Mouse (Mus musculus) v-Abl transformed pro-B cells (cell line): ENCODE data around the gene Lrp4.

Experiments used
- in situ Hi-C, 2 experiments: fragments of 400-800 bp; cut with MboI; formaldehyde crosslinking; loops; one replicate each; pipeline ENCODE4 v1.15.1; 2025; ENCODE audit not compliant: unreplicated experiment in 2 of 2

The Lrp4 gene

DNA sequence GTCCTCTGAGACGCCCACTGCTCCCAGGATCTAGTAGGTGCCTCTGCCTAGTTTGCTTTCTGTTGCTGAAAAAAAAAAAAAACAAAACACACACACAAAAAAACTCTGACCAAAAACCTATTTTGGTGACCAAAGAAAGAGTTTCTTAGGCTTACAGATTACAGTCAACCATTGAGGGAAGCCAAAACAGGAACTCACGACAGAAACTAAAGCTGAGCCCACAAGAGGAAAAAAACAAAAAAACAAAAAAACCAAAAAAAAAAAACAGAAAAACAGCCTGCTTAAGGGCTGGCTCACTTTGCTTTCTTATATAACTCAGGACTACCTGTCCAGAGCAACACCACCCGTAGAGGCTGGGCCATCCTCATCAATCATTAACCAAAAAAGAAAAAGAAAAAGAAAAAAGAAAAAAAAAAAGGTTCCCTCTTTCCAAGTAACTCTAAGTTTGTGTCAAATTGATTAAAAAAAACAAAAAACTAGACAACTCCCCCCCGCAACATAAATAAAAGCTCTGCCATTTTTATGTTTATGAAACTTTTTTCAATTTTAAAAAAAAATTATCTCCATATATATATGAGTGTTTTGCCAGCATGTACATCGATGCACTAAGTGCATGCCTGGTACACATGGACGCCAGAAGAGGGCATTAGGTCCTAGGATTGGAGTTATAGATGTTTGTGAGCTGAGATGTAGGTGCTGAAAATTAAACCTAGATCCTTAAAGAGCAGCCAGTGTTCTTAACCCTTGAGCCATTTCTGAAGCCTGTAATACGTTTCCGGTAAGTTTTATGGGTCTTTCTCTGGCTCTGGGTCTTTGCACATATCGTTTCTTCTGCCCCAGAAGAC lies 3.9 kb upstream of the Lrp4 start:
- in situ Hi-C loops, result no loop called here

DNA sequence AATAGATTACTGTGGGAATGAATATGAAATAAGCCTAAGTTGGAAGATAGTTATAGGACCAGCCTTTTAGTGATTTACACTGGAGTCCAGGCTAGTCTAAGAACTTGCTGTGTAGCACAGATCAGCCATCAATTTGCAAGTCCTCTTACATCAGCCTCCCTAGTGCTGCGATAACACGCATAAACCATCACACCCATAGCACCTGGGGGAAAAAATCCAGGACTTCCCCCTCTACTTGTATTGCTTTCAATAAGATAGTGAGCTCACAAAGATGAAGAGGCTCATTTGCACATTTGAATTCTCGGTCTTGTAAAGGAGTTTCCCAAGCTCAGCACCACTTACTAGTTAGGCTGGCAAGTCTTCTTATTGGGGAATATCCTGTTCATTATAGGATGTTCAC lies 2.9 kb upstream of the Lrp4 start:
- in situ Hi-C loops, result no loop called here

DNA sequence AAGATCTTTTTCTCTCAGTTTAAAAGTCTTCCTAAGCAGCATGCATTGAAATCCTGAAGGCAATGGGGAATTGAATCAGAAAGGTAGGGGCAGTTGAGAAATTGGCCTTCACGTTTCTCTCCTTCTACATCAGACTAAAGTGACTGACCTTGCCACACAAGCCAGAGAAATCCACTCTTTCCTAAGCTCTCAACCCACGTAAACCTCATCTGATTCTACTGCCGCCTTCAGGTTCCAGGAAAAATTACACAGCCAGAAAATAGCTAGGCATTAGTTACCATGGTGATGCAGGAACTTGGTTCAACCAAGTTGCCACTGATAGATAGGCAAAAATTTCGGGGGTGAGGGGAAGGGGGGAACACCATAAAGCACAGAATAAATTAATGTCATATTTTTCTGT lies 1.5 kb upstream of the Lrp4 start:
- in situ Hi-C loops, result no loop called here

DNA sequence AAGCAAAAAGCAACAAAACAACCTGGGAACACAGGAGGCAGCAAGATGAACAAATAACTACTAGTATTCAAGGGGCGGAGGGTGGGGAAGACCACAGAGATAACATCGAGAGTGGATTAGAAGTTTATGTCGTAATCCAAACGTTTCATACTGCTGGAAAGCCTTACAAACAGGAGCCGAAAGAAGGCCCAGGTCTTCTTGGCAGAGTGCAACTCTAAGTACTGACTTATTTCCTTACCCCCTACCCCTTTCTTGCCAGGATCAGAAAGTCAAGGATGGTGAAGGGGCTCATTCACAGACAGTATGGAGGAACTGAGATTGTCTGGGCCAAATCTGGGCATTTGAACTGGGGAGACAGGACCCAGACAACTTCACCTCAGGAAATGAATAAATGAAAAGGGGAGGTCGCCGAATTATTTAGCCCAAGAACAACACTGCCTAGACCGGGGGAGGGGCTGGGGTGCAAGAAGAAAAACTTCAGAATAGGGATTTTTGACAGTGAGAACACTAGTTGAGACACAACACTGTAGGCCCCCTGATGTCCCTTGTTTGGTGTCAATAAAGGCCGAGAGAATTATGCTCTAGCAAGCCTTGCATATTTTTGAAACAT lies 715 bp upstream of the Lrp4 start:
- in situ Hi-C loops, result no loop called here

- in situ Hi-C loops, result no loop called here
Observed at GRCm38 (mm10) chr2:91457656-91458251, 443 bp downstream of the Lrp4 start.

DNA sequence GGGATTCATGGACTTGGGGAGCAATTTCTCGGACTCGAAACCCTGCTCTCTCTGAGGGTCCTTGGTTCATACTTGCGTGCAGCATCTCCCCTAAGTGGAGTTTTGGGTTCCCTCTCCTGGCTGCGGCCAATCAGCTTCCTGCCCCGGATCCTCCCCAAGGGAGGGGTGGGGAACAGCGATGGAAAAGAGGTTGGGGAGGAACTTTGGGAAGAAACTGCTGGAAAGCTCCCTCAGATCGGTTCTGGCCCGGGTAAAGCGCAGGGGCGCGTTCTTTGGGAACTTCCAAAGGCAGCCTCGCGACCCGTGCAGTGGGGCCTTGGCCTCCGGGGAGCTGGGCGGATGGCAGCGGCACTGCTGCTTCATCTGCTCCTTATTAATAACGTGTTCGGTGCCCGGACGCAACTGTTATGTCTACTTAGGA lies 951 bp downstream of the Lrp4 start:
- in situ Hi-C loops, result no loop called here

- in situ Hi-C loops, result no loop called here
Observed at GRCm38 (mm10) chr2:91458673-91459391, 1.5 kb downstream of the Lrp4 start.

- in situ Hi-C loops, result no loop called here
Observed at GRCm38 (mm10) chr2:91460076-91460475, 2.8 kb downstream of the Lrp4 start.

DNA sequence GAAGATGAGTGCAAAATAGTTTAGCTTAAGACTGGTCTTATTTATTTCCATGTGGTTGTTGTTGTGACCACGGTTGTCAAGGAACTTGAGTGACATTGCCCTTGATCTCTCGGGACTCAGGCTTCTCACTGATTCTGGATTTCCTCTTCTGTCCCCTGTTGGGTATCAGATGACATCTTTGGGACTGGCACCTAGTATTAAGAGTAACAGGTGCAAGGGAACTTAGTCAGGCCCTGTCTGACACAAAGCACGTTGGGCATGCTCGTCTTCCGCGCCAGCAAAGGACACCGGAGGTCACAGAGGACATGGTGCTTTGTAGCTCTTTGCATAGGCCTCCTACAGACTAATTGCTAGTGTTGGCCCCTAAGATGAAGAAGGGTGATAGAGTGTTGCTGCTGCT lies 3.5 kb downstream of the Lrp4 start:
- in situ Hi-C loops, result no loop called here

GRCm38 (mm10) chr2:91461341-91461740 lies 4.0 kb downstream of the Lrp4 start:
- in situ Hi-C loops, result no loop called here

GRCm38 (mm10) chr2:91462196-91462595 lies 4.9 kb downstream of the Lrp4 start:
- in situ Hi-C loops, result no loop called here

DNA sequence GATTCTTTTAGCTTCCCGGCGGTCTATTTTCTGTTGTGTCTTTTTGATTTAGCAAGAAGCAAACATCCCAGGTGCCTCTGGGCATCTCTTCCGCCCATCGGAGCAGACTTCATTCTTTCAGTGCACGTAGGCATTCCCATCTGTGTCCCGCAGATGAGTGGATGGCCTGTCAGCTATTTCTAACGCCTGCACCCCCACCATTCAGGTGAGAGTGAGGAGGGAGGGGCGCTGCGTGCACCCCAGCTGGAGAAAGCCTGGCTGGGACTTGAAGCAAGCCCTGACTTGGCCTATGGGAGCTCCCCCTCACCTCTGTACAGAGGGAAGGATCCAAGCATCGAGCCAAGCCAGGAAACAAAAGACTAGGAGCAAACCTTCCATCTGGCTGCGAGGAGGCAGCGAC lies 5.4 kb downstream of the Lrp4 start:
- in situ Hi-C loops, result no loop called here

DNA sequence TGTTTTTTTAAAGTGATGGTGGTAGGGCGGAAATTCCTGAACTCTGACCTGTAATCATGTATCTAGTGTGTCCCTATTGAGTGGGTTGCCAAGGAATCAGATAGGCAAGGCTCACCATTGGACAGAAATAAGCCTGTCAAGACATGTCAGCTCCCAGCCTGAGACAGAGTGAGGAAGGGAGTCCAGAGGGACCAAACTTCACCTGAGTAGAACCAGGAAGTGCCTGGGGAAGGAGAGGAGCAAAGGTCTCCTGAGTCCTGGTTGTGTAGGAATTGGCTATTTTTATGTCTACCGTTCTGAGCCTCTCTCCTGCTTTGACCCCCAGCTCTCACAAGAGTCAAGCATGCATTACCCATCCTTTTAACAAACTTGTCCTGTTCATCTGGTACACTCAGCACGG lies 8.6 kb downstream of the Lrp4 start:
- in situ Hi-C loops, result no loop called here

DNA sequence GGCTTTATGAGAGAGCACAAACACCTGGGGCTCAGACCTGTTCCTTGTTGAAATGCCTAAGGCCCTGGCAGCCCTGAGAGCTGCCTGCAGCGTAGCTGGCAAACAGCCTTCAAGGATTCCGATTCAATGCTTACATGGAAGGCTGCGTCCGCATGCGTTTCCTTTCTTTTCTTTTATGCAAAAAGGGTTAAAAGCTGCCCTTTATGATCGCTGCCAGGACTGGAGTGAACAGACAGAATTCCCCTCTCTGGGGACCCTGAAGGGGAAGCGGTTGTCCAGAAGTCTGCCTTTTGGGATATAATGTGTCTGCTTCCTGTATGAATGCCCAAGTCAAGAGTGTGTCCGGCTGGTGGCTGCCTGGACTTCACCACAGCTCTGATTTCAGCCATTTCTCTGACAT lies 10.3 kb downstream of the Lrp4 start:
- in situ Hi-C loops, result no loop called here

- in situ Hi-C loops, result no loop called here
Observed at GRCm38 (mm10) chr2:91470055-91470647, 12.8 kb downstream of the Lrp4 start.

DNA sequence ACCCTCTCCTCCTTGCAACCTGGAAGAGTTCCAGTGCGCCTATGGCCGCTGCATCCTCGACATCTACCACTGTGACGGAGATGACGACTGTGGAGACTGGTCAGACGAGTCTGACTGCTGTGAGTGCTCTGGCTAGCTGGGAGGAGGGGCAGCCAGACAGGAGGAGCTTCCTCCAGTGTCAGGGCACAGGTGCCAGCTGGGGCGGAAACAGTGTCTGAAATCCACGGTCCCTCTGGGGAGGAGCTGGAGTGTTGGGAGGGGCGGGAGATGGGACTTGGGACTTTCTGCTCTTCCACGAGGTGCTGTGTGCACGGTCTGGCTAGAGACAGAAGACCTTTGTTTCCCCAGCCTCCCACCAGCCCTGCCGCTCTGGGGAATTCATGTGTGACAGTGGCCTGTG lies 17.0 kb downstream of the Lrp4 start:
- in situ Hi-C loops, result no loop called here

DNA sequence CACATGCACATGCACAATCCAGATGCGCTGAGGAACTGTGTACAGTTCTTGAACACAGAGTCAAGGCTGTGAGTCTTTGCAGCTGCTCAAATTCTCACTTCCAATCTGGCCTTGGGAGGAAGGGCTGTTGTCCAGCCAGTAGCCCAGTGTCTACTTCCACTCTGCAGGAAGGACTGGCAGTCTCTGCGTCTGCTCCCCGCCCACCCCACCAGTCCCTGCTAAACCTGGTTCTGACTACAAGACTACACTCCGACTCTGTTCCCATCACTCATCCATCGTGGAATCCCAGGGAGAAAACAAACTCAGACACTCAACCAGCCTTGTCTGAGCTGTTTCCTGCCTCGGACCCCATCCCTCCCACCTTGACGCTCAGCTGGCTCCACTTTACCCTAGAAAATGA lies 18.5 kb downstream of the Lrp4 start:
- in situ Hi-C loops, result loop anchor here in 1 of 2 experiments (25.0 kb wide), 1 partner anchor 613 kb away; no protein-coding TSS in a partner anchor

GRCm38 (mm10) chr2:91476251-91476661 lies 18.9 kb downstream of the Lrp4 start:
- in situ Hi-C loops, result loop anchor here in 1 of 2 experiments (25.0 kb wide), 1 partner anchor 614 kb away; no protein-coding TSS in a partner anchor

DNA sequence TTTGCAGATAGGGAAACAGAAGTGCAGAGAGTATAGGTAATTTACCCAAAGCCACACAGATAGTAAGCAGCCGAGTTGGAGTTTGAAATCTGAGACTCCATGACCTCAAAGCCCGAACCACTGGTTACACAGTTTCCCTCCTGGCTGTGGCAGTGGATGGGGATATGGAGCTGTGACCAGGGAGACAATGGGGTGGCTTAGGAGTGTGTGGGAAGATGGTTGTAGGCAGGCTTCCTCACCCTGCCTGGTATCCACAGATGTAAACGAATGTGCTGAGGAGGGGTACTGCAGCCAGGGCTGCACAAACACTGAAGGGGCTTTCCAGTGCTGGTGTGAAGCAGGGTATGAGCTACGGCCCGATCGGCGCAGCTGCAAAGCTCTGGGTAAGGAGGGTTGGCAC lies 19.5 kb downstream of the Lrp4 start:
- in situ Hi-C loops, result loop anchor here in 1 of 2 experiments (25.0 kb wide), 1 partner anchor 615 kb away; no protein-coding TSS in a partner anchor

GRCm38 (mm10) chr2:91480399-91480801 lies 23.1 kb downstream of the Lrp4 start:
- in situ Hi-C loops, result loop anchor here (5.0 to 25.0 kb wide), 4 partner anchors 193 to 618 kb away; partner anchors contain the start of gene Mybpc3 (in 2 of the 2)
